Mouse (Mus musculus) pancreas, adult 10 weeks (tissue): Measurements from ENCODE around the gene Klhl3. TPM values are rescaled to one million over a fixed set of nuclear protein-coding genes. Genes with fewer than 3 reads are reported as not detected.

ENCODE experiments used
- polyA plus RNA-seq: library from polyadenylated mRNA; stranded (reverse); fragments of 350-450 nt; fragmentation: Illumina TruSeq; extraction: RNeasy Lipid Tissue Mini Kit (QIAGEN cat#74804); gene quantifications from one replicate; pipeline ENCODE4 v1.2.3, GENCODE M21; 2015; ENCODE audit warnings: low read depth, low replicate concordance; ENCODE audit not compliant: insufficient read depth

Klhl3 gene
- polyA plus RNA-seq = 1.7 TPM

GRCm38 (mm10) chr13:58113061-58113900, at the start of gene Klhl3:
Klhl3 (minus strand) TSS chr13:58113592.

GRCm38 (mm10) chr13:58157447-58158098, 44.2 kb upstream of the Klhl3 start, which contains the start of gene Idnk:
Idnk (plus strand) TSS chr13:58157649.

GRCm38 (mm10) chr13:58128396-58128767, 15.0 kb upstream of the Klhl3 start, which contains the start of gene Hnrnpa0:
Hnrnpa0 (minus strand) TSS chr13:58128556.

Other genes starting within 250 kb of the Klhl3 start
- 0.89 TPM for gene Spock1, start 205.3 kb downstream of the Klhl3 start, polyA plus RNA-seq
- 11.9 TPM for gene Hnrnpa0, start 15.0 kb upstream of the Klhl3 start, polyA plus RNA-seq
- 12.2 TPM for gene Idnk, start 44.1 kb upstream of the Klhl3 start, polyA plus RNA-seq
- 12.5 TPM for gene Ubqln1, start 102.1 kb upstream of the Klhl3 start, polyA plus RNA-seq
- gene Gkap1, start 162.1 kb upstream of the Klhl3 start, polyA plus RNA-seq = 4.9 TPM
- gene Kif27, start 245.5 kb upstream of the Klhl3 start, polyA plus RNA-seq = 0.46 TPM